Mouse (Mus musculus): ENCODE results near the gene Clcn3.

DNA sequence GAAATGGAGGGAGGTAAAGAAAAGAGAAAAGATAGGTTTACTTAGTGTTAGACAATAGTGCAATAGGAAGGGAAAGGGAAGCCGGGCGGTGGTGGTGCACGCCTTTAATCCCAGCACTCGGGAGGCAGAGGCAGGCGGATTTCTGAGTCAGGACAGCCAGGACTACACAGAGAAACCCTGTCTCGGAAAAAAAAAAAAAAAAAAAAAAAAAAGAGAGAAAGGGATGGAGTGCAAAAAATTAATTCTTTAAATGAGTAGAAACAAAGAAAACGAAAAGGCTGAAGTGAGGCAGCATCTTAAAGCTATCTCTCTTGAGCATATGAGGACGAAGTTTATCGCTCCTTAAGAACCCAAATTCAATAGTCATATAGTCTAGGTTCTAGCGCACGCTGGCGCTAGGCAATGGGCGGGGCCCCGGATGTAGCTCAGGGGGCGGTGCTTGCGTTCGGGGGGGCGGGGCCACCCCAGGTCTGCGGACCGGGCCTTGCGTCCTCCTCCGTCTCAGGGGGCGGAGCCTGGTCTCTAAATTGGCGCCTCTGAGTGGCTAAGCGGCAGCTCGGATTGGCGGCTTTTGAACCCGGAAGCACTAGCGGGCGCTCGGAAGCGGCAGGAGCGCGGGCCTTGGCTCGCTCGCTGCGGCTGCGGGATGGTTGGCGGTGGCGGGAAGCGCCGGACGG is 93.1 kb downstream of the Clcn3 start, which contains the start of gene Hpf1:
- no peak for TF ChIP-seq CTCF (IDR thresholded peaks at IDR 0.05; ENCODE audit: extremely low read depth, insufficient read depth, low read length)
- peak; percentile 67 for TF ChIP-seq POLR2A (IDR thresholded peaks at IDR 0.05; ENCODE audit: extremely low read depth, insufficient read depth, low read length)

All from cortical plate, adult 2 months (tissue).